Mouse (Mus musculus) MEL (cell line): ENCODE results near the gene Ctsc.

Source experiments
- CHD1 ChIP-seq: IDR thresholded peaks from 2 replicates; pipeline ENCODE4 v1.6.1; 2012; ENCODE audit warnings: low read depth, mild to moderate bottlenecking, inconsistent platforms, low read length, improper control_type of control experiment
- CTCF ChIP-seq, 3 experiments: IDR thresholded peaks in 2 of 3; conservative IDR thresholded peaks in 1 of 3; 2 replicates each; pipeline ENCODE4 v1.5.1; 2011 to 2012; ENCODE audit warnings: low read length in 3 of 3, low read depth in 2 of 3, mild to moderate bottlenecking in 2 of 3, improper control_type of control experiment in 1 of 3, inconsistent platforms in 1 of 3, mixed read lengths in 1 of 3, moderate library complexity in 1 of 3; ENCODE audit not compliant: control insufficient read depth in 1 of 3, insufficient read depth in 1 of 3, poor library complexity in 1 of 3, severe bottlenecking in 1 of 3
- E2F4 ChIP-seq: IDR thresholded peaks from 2 replicates; pipeline ENCODE4 v1.6.1; 2011; ENCODE audit warnings: low read depth, low read length, improper control_type of control experiment, borderline replicate concordance
- EP300 ChIP-seq, 2 experiments: IDR thresholded peaks; 2 replicates each; pipeline ENCODE4 v1.6.1; 2011; ENCODE audit warnings: improper control_type of control experiment in 2 of 2, low read length in 2 of 2, low read depth in 1 of 2, mild to moderate bottlenecking in 1 of 2
- JUND ChIP-seq: IDR thresholded peaks from 2 replicates; pipeline ENCODE4 v1.6.1; 2011; ENCODE audit warnings: low read depth, mild to moderate bottlenecking, improper control_type of control experiment, low read length
- MAZ ChIP-seq: IDR thresholded peaks from 2 replicates; pipeline ENCODE4 v1.6.1; 2012; ENCODE audit warnings: low read depth, mild to moderate bottlenecking, inconsistent platforms, low read length, improper control_type of control experiment
- MYC ChIP-seq: IDR thresholded peaks from 2 replicates; pipeline ENCODE4 v1.6.1; 2011; ENCODE audit warnings: low read depth, mild to moderate bottlenecking, low read length, improper control_type of control experiment, moderate library complexity
- TAL1 ChIP-seq: IDR thresholded peaks from 2 replicates; pipeline ENCODE4 v1.6.1; 2012; ENCODE audit warnings: mild to moderate bottlenecking, inconsistent platforms, low read length, moderate library complexity, mixed read lengths
- TBP ChIP-seq: IDR thresholded peaks from 2 replicates; pipeline ENCODE4 v1.8.0; 2011; ENCODE audit warnings: low read depth, low read length, improper control_type of control experiment

DNA sequence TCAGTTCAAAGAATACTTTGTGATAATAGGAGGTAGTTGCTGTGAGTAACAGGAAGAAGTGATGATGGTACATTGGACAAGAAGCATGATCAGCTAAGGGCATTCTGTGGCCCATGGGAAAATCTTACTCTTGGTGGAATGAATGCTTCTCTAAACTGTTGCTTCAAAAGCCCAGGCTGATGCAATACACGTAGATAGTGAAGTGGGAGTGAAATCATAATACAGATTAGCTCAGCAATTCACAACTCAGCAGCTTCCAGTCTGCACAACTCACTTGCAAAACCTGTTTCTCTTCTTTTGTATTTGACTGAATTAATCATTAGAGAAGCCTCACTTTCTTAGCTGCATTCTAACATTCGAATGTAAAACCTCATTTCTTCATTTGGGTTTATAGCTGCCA lies 6.4 kb upstream of the Ctsc start:
- TF ChIP-seq TAL1, result no peak
- no peak for TF ChIP-seq TBP
- TF ChIP-seq CTCF (IDR thresholded peaks at IDR 0.05 in 2 of 3, conservative IDR thresholded peaks at IDR 0.05 in 1 of 3; ENCODE audit: control insufficient read depth in 1 of 3, insufficient read depth in 1 of 3, low read depth in 2 of 3, low read length in 3 of 3, poor library complexity in 1 of 3, severe bottlenecking in 1 of 3), result no peak
- TF ChIP-seq MAZ, result no peak
- TF ChIP-seq E2F4, result no peak
- TF ChIP-seq EP300 (IDR thresholded peaks at IDR 0.05; ENCODE audit: low read depth in 1 of 2, low read length in 2 of 2), result peak; percentile 19 to 33; a peak in 2 of 4 replicates
- TF ChIP-seq JUND, result no peak
- TF ChIP-seq CHD1, result no peak
- no peak for TF ChIP-seq MYC
